Mouse (Mus musculus) ovary, adult 10 weeks (tissue): ENCODE measurements around the gene Gm15293. TPM values are rescaled to one million over a fixed set of nuclear protein-coding genes. Genes with fewer than 3 reads are reported as not detected.

Experiments used
- polyA plus RNA-seq: library from polyadenylated mRNA; stranded (reverse); fragments of 350-450 nt; fragmentation: Illumina TruSeq; extraction: RNeasy Lipid Tissue Mini Kit (QIAGEN cat#74804); gene quantifications from one replicate; pipeline ENCODE4 v1.2.3, GENCODE M21; 2014

Gm15293 gene
- not detected for polyA plus RNA-seq

GRCm38 (mm10) chr8:21201261-21201660 lies at the start of gene Gm15293:
Gene Gm15293 (plus strand): TSS chr8:21201561.

GRCm38 (mm10) chr8:21161977-21162376 lies 39.4 kb upstream of the Gm15293 start, which contains the start of gene Defa22:
Gene Defa22 (plus strand): TSS chr8:21162277.

GRCm38 (mm10) chr8:21191314-21191713 lies 10.0 kb upstream of the Gm15293 start, which contains the start of gene Defa31:
Gene Defa31 (plus strand): TSS chr8:21191614.

Other genes with a start within 250 kb of the Gm15293 start
- gene Defa21, start 176.0 kb upstream of the Gm15293 start, polyA plus RNA-seq: not detected
- gene Defa23, start 146.5 kb upstream of the Gm15293 start, polyA plus RNA-seq: not detected
- gene Defa35, start 136.5 kb upstream of the Gm15293 start, polyA plus RNA-seq: not detected
- not detected for gene Defa25, start 117.1 kb upstream of the Gm15293 start, polyA plus RNA-seq
- not detected for gene Gm14851, start 105.5 kb upstream of the Gm15293 start, polyA plus RNA-seq
- not detected for gene Defa30, start 66.9 kb upstream of the Gm15293 start, polyA plus RNA-seq
- gene Defa22, start 39.3 kb upstream of the Gm15293 start, polyA plus RNA-seq: not detected
- gene Defa31, start 9.9 kb upstream of the Gm15293 start, polyA plus RNA-seq: not detected
- not detected for gene Gm15292, start 48.2 kb downstream of the Gm15293 start, polyA plus RNA-seq
- gene Defa27, start 114.0 kb downstream of the Gm15293 start, polyA plus RNA-seq: not detected
- not detected for gene Defa29, start 125.5 kb downstream of the Gm15293 start, polyA plus RNA-seq
- not detected for gene Defa2, start 177.0 kb downstream of the Gm15293 start, polyA plus RNA-seq
- gene Defa33, start 190.2 kb downstream of the Gm15293 start, polyA plus RNA-seq: not detected
- not detected for gene Defa36, start 225.8 kb downstream of the Gm15293 start, polyA plus RNA-seq